Mouse (Mus musculus) MEL (cell line): ENCODE measurements around the gene Mtch2. TPM values are rescaled to one million over a fixed set of nuclear protein-coding genes. Genes with fewer than 3 reads are reported as not detected.
"Not testable (repeated sequence)": the region's sequence is repeated elsewhere in the genome, so short reads cannot be mapped to it uniquely, and the experiment has no call there.

Experiments
- DNase-seq: peaks from one replicate; pipeline ENCODE4 v3.0.0; 2011; ENCODE audit warnings: low read depth, low spot score
- H3K27ac ChIP-seq: 2 replicates; pipeline ENCODE4 v1.5.1; 2012; ENCODE audit warnings: low read depth, mild to moderate bottlenecking, control low read depth, low read length, moderate library complexity; ENCODE audit not compliant: control insufficient read depth
- H3K27me3 ChIP-seq, 2 experiments: fragments of 150-350 bp in 1 of 2; sonication (generic) in 1 of 2; 2 replicates each; pipeline ENCODE4 v1.6.1; 2012; ENCODE audit warnings: low read length in 2 of 2, mild to moderate bottlenecking in 2 of 2, improper control_type of control experiment in 1 of 2, moderate library complexity in 1 of 2; ENCODE audit not compliant: insufficient read depth in 2 of 2, control insufficient read depth in 1 of 2
- H3K36me3 ChIP-seq, 2 experiments: 2 replicates each; pipeline ENCODE4 v1.6.1; 2012 to 2014; ENCODE audit warnings: low read length in 2 of 2, improper control_type of control experiment in 1 of 2, inconsistent platforms in 1 of 2, mild to moderate bottlenecking in 1 of 2; ENCODE audit not compliant: insufficient read depth in 2 of 2, control insufficient read depth in 1 of 2
- H3K4me1 ChIP-seq, 2 experiments: fragments of 150-350 bp in 1 of 2; sonication (generic) in 1 of 2; 2 replicates each; pipeline ENCODE4 v1.6.1; 2012; ENCODE audit warnings: low read length in 2 of 2, improper control_type of control experiment in 1 of 2, mild to moderate bottlenecking in 1 of 2; ENCODE audit not compliant: insufficient read depth in 2 of 2, control insufficient read depth in 1 of 2
- H3K4me3 ChIP-seq, 2 experiments: fragments of 150-350 bp in 1 of 2; sonication (generic) in 1 of 2; 2 replicates each; pipeline ENCODE4 v1.5.1; 2012; ENCODE audit warnings: low read depth in 2 of 2, low read length in 2 of 2, mild to moderate bottlenecking in 2 of 2, moderate library complexity in 2 of 2, control low read depth in 1 of 2, improper control_type of control experiment in 1 of 2; ENCODE audit not compliant: control insufficient read depth in 1 of 2, insufficient read depth in 1 of 2
- H3K79me2 ChIP-seq: 2 replicates; pipeline ENCODE4 v1.6.1; 2012; ENCODE audit warnings: mild to moderate bottlenecking, low read length, moderate library complexity; ENCODE audit not compliant: control insufficient read depth, poor library complexity, insufficient read depth
- H3K9ac ChIP-seq: 2 replicates; pipeline ENCODE4 v1.6.1; 2012; ENCODE audit warnings: low read depth, mild to moderate bottlenecking, control low read depth, low read length, moderate library complexity; ENCODE audit not compliant: control insufficient read depth, poor library complexity, severe bottlenecking
- H3K9me3 ChIP-seq: fragments of 150-350 bp; sonication (generic); replicated peaks from 2 replicates; pipeline ENCODE4 v1.6.1; 2012; ENCODE audit warnings: mild to moderate bottlenecking, low read length, improper control_type of control experiment, moderate library complexity; ENCODE audit not compliant: insufficient read depth
- CHD2 ChIP-seq: IDR thresholded peaks from 2 replicates; pipeline ENCODE4 v1.6.1; 2011; ENCODE audit warnings: low read length, improper control_type of control experiment
- CTCF ChIP-seq, 3 experiments: IDR thresholded peaks in 2 of 3; conservative IDR thresholded peaks in 1 of 3; 2 replicates each; pipeline ENCODE4 v1.5.1; 2011 to 2012; ENCODE audit warnings: low read length in 3 of 3, low read depth in 2 of 3, mild to moderate bottlenecking in 2 of 3, improper control_type of control experiment in 1 of 3, inconsistent platforms in 1 of 3, mixed read lengths in 1 of 3, moderate library complexity in 1 of 3; ENCODE audit not compliant: control insufficient read depth in 1 of 3, insufficient read depth in 1 of 3, poor library complexity in 1 of 3, severe bottlenecking in 1 of 3
- E2F4 ChIP-seq: IDR thresholded peaks from 2 replicates; pipeline ENCODE4 v1.6.1; 2011; ENCODE audit warnings: low read depth, low read length, improper control_type of control experiment, borderline replicate concordance
- GABPA ChIP-seq: IDR thresholded peaks from 2 replicates; pipeline ENCODE4 v1.6.1; 2012; ENCODE audit warnings: low read depth, mild to moderate bottlenecking, inconsistent platforms, low read length, improper control_type of control experiment, moderate library complexity
- GATA1 ChIP-seq: IDR thresholded peaks from 2 replicates; pipeline ENCODE4 v1.6.1; 2011; ENCODE audit warnings: low read depth, low read length, improper control_type of control experiment
- JUND ChIP-seq: IDR thresholded peaks from 2 replicates; pipeline ENCODE4 v1.6.1; 2011; ENCODE audit warnings: low read depth, mild to moderate bottlenecking, improper control_type of control experiment, low read length
- MAFK ChIP-seq: IDR thresholded peaks from 2 replicates; pipeline ENCODE4 v1.6.1; 2011; ENCODE audit warnings: low read depth, mild to moderate bottlenecking, low read length, improper control_type of control experiment, borderline replicate concordance
- MAX ChIP-seq: IDR thresholded peaks from 2 replicates; pipeline ENCODE4 v1.6.1; 2011; ENCODE audit warnings: low read length, improper control_type of control experiment
- MAZ ChIP-seq: IDR thresholded peaks from 2 replicates; pipeline ENCODE4 v1.6.1; 2012; ENCODE audit warnings: low read depth, mild to moderate bottlenecking, inconsistent platforms, low read length, improper control_type of control experiment
- MYB ChIP-seq: IDR thresholded peaks from 2 replicates; pipeline ENCODE4 v1.6.1; 2011; ENCODE audit warnings: mild to moderate bottlenecking, low read depth, low read length, improper control_type of control experiment
- MYC ChIP-seq: IDR thresholded peaks from 2 replicates; pipeline ENCODE4 v1.6.1; 2011; ENCODE audit warnings: low read depth, mild to moderate bottlenecking, low read length, improper control_type of control experiment, moderate library complexity
- NELFE ChIP-seq: IDR thresholded peaks from 2 replicates; pipeline ENCODE4 v1.6.1; 2011; ENCODE audit warnings: low read depth, low read length, improper control_type of control experiment
- NRF1 ChIP-seq: IDR thresholded peaks from 2 replicates; pipeline ENCODE4 v1.6.1; 2014; ENCODE audit warnings: low read depth, mild to moderate bottlenecking, inconsistent platforms, low read length, improper control_type of control experiment, moderate library complexity; ENCODE audit not compliant: poor library complexity, insufficient read depth, severe bottlenecking
- POLR2AphosphoS2 ChIP-seq: IDR thresholded peaks from 2 replicates; pipeline ENCODE4 v1.6.1; 2011; ENCODE audit warnings: low read length, improper control_type of control experiment
- SIN3A ChIP-seq: IDR thresholded peaks from 2 replicates; pipeline ENCODE4 v1.6.1; 2012; ENCODE audit warnings: low read length, improper control_type of control experiment, inconsistent platforms
- SMC3 ChIP-seq: IDR thresholded peaks from 2 replicates; pipeline ENCODE4 v1.6.1; 2011; ENCODE audit warnings: low read depth, low read length, improper control_type of control experiment
- TCF12 ChIP-seq: IDR thresholded peaks from 2 replicates; pipeline ENCODE4 v1.6.1; 2014; ENCODE audit warnings: low read depth, mild to moderate bottlenecking, inconsistent platforms, low read length, improper control_type of control experiment, moderate library complexity
- UBTF ChIP-seq: IDR thresholded peaks from 2 replicates; pipeline ENCODE4 v1.6.1; 2012; ENCODE audit warnings: low read depth, mild to moderate bottlenecking, inconsistent platforms, low read length, improper control_type of control experiment, moderate library complexity, borderline replicate concordance; ENCODE audit not compliant: insufficient read depth
- USF1 ChIP-seq: IDR thresholded peaks from 2 replicates; pipeline ENCODE4 v1.6.1; 2014; ENCODE audit warnings: low read depth, mild to moderate bottlenecking, inconsistent platforms, low read length, improper control_type of control experiment, moderate library complexity
- USF2 ChIP-seq, 2 experiments: IDR thresholded peaks; 2 replicates each; pipeline ENCODE4 v1.6.1; 2011 to 2012; ENCODE audit warnings: improper control_type of control experiment in 2 of 2, low read length in 2 of 2, borderline replicate concordance in 1 of 2, inconsistent platforms in 1 of 2, low read depth in 1 of 2, mild to moderate bottlenecking in 1 of 2; ENCODE audit not compliant: insufficient read depth in 1 of 2
- ZC3H11A ChIP-seq: IDR thresholded peaks from 2 replicates; pipeline ENCODE4 v1.6.1; 2012; ENCODE audit warnings: low read depth, mild to moderate bottlenecking, inconsistent platforms, low read length, improper control_type of control experiment
- ZKSCAN1 ChIP-seq: IDR thresholded peaks from 2 replicates; pipeline ENCODE4 v1.6.1; 2012; ENCODE audit warnings: low read depth, mild to moderate bottlenecking, inconsistent platforms, low read length, improper control_type of control experiment, moderate library complexity
- polyA plus RNA-seq, 2 experiments: library from polyadenylated mRNA; stranded (reverse) in 1 of 2; unstranded in 1 of 2; fragments of >175 nt in 1 of 2; fragments of >200 nt in 1 of 2; gene quantifications; 2 replicates each; pipeline versions ENCODE4 v1.2.1 to v1.2.4; 2012; ENCODE audit warnings: low replicate concordance in 2 of 2, low read depth in 1 of 2; ENCODE audit not compliant: insufficient read length in 2 of 2, insufficient read depth in 1 of 2, missing spikeins in 1 of 2
- total RNA-seq: library from RNA; depleted of rRNA; stranded (reverse); fragments of 300-350 nt; gene quantifications from 2 replicates; pipeline ENCODE4 v1.2.3, GENCODE M21; 2012

Mtch2 gene
- total and polyA plus RNA-seq, 3 experiments = 85.7 to 167 TPM; not detected in 1

GRCm38 (mm10) chr2:90822978-90823377 lies 24.0 kb upstream of the Mtch2 start:
- peaks cover 0 to 3% of the 10 kb centered on the region in 2 experiments; a peak in 2 of 4 replicates for H3K4me1 ChIP-seq
- TF ChIP-seq TCF12 (no peak), SIN3A (no peak), CHD2 (no peak), E2F4 (no peak), USF1 (no peak), UBTF (no peak), NELFE (no peak), GATA1 (no peak), SMC3 (no peak), MAZ (no peak), MYC (no peak), MAX (no peak), MAFK (no peak), ZC3H11A (no peak)
- no peak overlapping the region for H3K9ac ChIP-seq
- H3K36me3 ChIP-seq = peaks cover 0 to 3% of the 10 kb centered on the region in 2 experiments; a peak in 2 of 4 replicates
- no peak overlapping the region for H3K27ac ChIP-seq
- H3K4me3 ChIP-seq = no peak overlapping the region
- no peak for DNase-seq
- H3K27me3 ChIP-seq = no peaks in the 10 kb centered on the region
- no peaks in the 10 kb centered on the region for H3K9me3 ChIP-seq
- no peaks in the 10 kb centered on the region for H3K79me2 ChIP-seq

DNA sequence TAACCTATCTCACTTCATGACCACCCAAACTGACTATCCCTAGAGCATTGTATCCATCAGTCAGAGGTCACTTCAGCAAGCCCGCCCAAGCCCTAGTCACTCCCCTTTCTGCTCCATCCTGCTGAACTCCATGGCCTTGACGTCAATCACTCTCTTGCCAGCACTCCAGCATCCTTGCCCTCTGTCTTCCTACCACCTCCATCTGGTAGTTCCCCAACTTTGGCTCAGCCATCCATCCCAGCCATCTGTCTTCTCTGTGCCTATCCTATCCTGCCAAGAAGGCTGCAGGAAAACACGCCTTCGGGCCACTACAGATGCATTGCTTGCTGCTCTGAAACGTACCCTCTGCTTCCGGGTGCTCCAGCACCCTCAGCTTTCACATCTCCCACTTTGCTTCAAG lies 23.2 kb upstream of the Mtch2 start:
- H3K9me3 ChIP-seq = no peaks in the 10 kb centered on the region
- H3K36me3 ChIP-seq = peaks cover 0 to 8% of the 10 kb centered on the region in 2 experiments; a peak in 2 of 4 replicates
- H3K27ac ChIP-seq = no peak overlapping the region
- H3K9ac ChIP-seq = no peak overlapping the region
- no peaks in the 10 kb centered on the region for H3K27me3 ChIP-seq
- no peak overlapping the region for H3K4me3 ChIP-seq
- peaks cover 2 to 5% of the 10 kb centered on the region in 2 experiments; a peak in 2 of 4 replicates for H3K4me1 ChIP-seq
- no peak for DNase-seq
- no peaks in the 10 kb centered on the region for H3K79me2 ChIP-seq
- no peak for TF ChIP-seq POLR2AphosphoS2
- no peak for TF ChIP-seq NRF1
- no peak for TF ChIP-seq USF2 (IDR thresholded peaks at IDR 0.05; ENCODE audit: borderline replicate concordance in 1 of 2, insufficient read depth in 1 of 2, low read depth in 1 of 2, low read length in 2 of 2)
- TF ChIP-seq GABPA = no peak
- TF ChIP-seq E2F4 = no peak
- no peak for TF ChIP-seq ZKSCAN1
- no peak for TF ChIP-seq CTCF (IDR thresholded peaks at IDR 0.05 in 2 of 3, conservative IDR thresholded peaks at IDR 0.05 in 1 of 3; ENCODE audit: control insufficient read depth in 1 of 3, insufficient read depth in 1 of 3, low read depth in 2 of 3, low read length in 3 of 3, poor library complexity in 1 of 3, severe bottlenecking in 1 of 3)
- no peak for TF ChIP-seq JUND
- TF ChIP-seq MYB = no peak

- not testable (repeated sequence) for H3K9ac ChIP-seq, H3K4me3 ChIP-seq, H3K9me3 ChIP-seq, H3K27me3 ChIP-seq, H3K4me1 ChIP-seq, H3K27ac ChIP-seq, H3K79me2 ChIP-seq, H3K36me3 ChIP-seq, DNase-seq
Measured at GRCm38 (mm10) chr2:90824528-90824927, 22.4 kb upstream of the Mtch2 start.
